Mouse (Mus musculus): ENCODE measurements around the gene Alkbh7.

Gene Alkbh7

GRCm38 (mm10) chr17:56986105-56986805 is 10.9 kb upstream of the Alkbh7 start:
- DNase-seq (ENCODE audit: low spot score) = no peak

GRCm38 (mm10) chr17:56988441-56988840 is 8.7 kb upstream of the Alkbh7 start:
- DNase-seq (ENCODE audit: low spot score) = no peak

GRCm38 (mm10) chr17:56988921-56989430 is 8.2 kb upstream of the Alkbh7 start:
- no peak for DNase-seq (ENCODE audit: low spot score)

GRCm38 (mm10) chr17:56989467-56990114 is 7.5 kb upstream of the Alkbh7 start:
- DNase-seq (ENCODE audit: low spot score) = no peak

GRCm38 (mm10) chr17:56990115-56990746 is 6.9 kb upstream of the Alkbh7 start, which contains the start of gene Clpp:
Clpp (plus strand) TSS chr17:56990305.
- DNase-seq (ENCODE audit: low spot score) = peak; percentile 98

GRCm38 (mm10) chr17:56990966-56991365 is 6.2 kb upstream of the Alkbh7 start:
- no peak for DNase-seq (ENCODE audit: low spot score)

- no peak for DNase-seq (ENCODE audit: low spot score)
Measured at GRCm38 (mm10) chr17:56995046-56995445, 2.1 kb upstream of the Alkbh7 start.

GRCm38 (mm10) chr17:56996506-56996905 is 633 bp upstream of the Alkbh7 start:
- DNase-seq (ENCODE audit: low spot score) = no peak

- no peak for DNase-seq (ENCODE audit: low spot score)
Measured at GRCm38 (mm10) chr17:56999414-56999813, 2.3 kb downstream of the Alkbh7 start.

GRCm38 (mm10) chr17:56999968-57000609 is 3.0 kb downstream of the Alkbh7 start, which contains the start of gene Pspn:
Pspn (minus strand) TSS chr17:57000018.
- no peak for DNase-seq (ENCODE audit: low spot score)

- DNase-seq (ENCODE audit: low spot score) = no peak
Measured at GRCm38 (mm10) chr17:57001228-57001627, 4.1 kb downstream of the Alkbh7 start.

- DNase-seq (ENCODE audit: low spot score) = no peak
Measured at GRCm38 (mm10) chr17:57003994-57004393, 6.9 kb downstream of the Alkbh7 start.

GRCm38 (mm10) chr17:57007137-57007905 is 10.2 kb downstream of the Alkbh7 start:
- no peak for DNase-seq (ENCODE audit: low spot score)

- DNase-seq (ENCODE audit: low spot score) = no peak
Measured at GRCm38 (mm10) chr17:57010911-57011235, 13.7 kb downstream of the Alkbh7 start.

- DNase-seq (ENCODE audit: low spot score) = peak; percentile 92
Measured at GRCm38 (mm10) chr17:57011236-57012141, 14.3 kb downstream of the Alkbh7 start, which contains the start of the genes Gtf2f1 and Gm17949. Gtf2f1 (minus strand) TSS chr17:57011288. Gm17949 (plus strand) TSS chr17:57011469.

GRCm38 (mm10) chr17:57012245-57012795 is 15.2 kb downstream of the Alkbh7 start:
- DNase-seq (ENCODE audit: low spot score) = no peak

GRCm38 (mm10) chr17:57019693-57020092 is 22.6 kb downstream of the Alkbh7 start:
- no peak for DNase-seq (ENCODE audit: low spot score)

- no peak for DNase-seq (ENCODE audit: low spot score)
Measured at GRCm38 (mm10) chr17:57020960-57021359, 23.8 kb downstream of the Alkbh7 start.

- no peak for DNase-seq (ENCODE audit: low spot score)
Measured at GRCm38 (mm10) chr17:57027471-57027870, 30.3 kb downstream of the Alkbh7 start.

- no peak for DNase-seq (ENCODE audit: low spot score)
Measured at GRCm38 (mm10) chr17:57029691-57030090, 32.6 kb downstream of the Alkbh7 start.

Data from T-cell, adult 2 months (primary cell).